Mouse (Mus musculus) ES-Bruce4 (cell line): ENCODE measurements at regions not wholly inside any gene's neighbourhood (a gene's known extent, or its start where the extent isn't known, plus 50 kb on each side); places are given as distances from the start of the nearest gene placed in this dataset.

Experiments used
- CTCF ChIP-seq: IDR thresholded peaks from one replicate; pipeline ENCODE4 v1.8.1; 2011; ENCODE audit warnings: low read depth, low read length
- POLR2A ChIP-seq: IDR thresholded peaks from one replicate; pipeline ENCODE4 v1.8.1; 2011; ENCODE audit warnings: low read length; ENCODE audit not compliant: insufficient read depth

DNA sequence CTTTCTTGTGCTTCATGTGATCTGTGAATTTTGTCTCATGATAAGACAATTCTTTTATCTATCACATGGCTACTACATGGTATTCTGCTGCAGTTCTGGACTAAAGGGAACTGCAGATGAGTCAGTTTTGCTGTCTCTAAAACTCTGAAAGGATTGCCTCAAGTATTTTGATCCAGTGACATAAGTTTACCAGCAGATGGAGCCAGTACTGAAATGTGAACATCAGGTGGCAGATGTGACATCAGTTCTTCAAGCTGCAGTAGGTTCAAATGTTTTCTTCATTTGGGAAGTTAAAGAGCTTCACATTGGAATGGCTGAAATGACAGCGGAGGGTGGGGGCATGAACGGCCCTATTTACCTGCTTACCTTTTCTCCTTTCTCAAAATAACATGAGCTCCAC is 170.0 kb upstream of the Ift57 start:
- TF ChIP-seq CTCF (no peak), POLR2A (no peak)
